Mouse (Mus musculus): ENCODE measurements around the gene Lrrc1.

Lrrc1 gene

DNA sequence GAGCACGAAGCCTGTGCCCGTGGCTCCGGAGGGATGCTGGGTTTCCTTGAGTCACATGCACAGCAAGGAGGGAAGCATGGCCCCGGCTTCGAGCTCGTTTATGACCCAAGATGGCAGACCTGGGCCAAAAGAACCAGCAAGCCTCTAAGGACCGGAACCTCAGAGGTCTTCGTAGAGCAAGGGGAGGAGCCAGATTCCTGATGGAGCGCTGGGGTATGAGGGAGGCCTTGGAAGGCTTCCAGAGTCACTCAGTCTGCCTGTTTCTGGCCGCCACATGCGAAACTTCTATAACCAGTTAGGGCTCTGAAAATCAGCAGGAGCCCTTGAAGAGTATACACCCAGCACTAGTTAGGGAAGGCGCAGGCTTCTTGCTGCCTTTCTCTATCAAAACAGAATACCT lies 159.1 kb downstream of the Lrrc1 start:
- no peak for DNase-seq (ENCODE audit: low spot score)

DNA sequence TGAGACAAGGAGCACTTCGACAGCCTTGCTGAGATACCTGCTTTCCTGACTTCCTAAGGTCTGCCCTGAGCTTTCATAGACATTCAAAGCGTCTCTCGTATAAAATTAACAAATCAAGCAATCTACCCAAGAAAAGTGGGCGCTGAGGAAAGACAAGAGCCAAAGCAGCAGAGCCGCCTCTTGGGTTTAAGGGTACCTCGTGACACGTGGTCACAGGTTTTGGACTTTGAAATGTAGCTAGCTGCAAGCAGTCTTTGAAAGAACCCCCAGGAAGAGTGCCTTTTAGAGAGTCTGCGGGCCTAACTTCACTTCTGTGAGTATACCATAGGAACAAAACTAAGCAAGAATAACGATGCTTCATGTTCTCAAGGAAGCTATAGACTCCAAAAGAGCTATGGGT lies 160.0 kb downstream of the Lrrc1 start:
- DNase-seq (ENCODE audit: low spot score) = no peak

- no peak for DNase-seq (ENCODE audit: low spot score)
These were observed 160.7 kb downstream of the Lrrc1 start for GRCm38 (mm10) chr9:77383951-77384350.

GRCm38 (mm10) chr9:77382514-77382913 lies 162.2 kb downstream of the Lrrc1 start:
- DNase-seq (ENCODE audit: low spot score) = no peak

GRCm38 (mm10) chr9:77381565-77381964 lies 163.1 kb downstream of the Lrrc1 start:
- DNase-seq (ENCODE audit: low spot score) = peak; percentile 86

Measured in retina, embryonic 14.5 days (tissue).